Mouse (Mus musculus) fibroblast of lung, adult 2 months (primary cell): ENCODE results near the gene Sult2b1.

Source experiments
- DNase-seq: peaks from one replicate; pipeline ENCODE4 v3.0.0-alpha.2; 2011; ENCODE audit warnings: low read depth

The Sult2b1 gene

GRCm38 (mm10) chr7:45784524-45785372 lies at the start of gene Sult2b1:
Gene Sult2b1, minus strand, starts transcription at chr7:45784669.
- no peak for DNase-seq

GRCm38 (mm10) chr7:45833924-45834323 lies 49.5 kb upstream of the Sult2b1 start:
- no peak for DNase-seq

- no peak for DNase-seq
Observed at GRCm38 (mm10) chr7:45833148-45833790, 48.8 kb upstream of the Sult2b1 start.

- no peak for DNase-seq
Observed at GRCm38 (mm10) chr7:45832428-45832827, 48.0 kb upstream of the Sult2b1 start.

GRCm38 (mm10) chr7:45831128-45831525 lies 46.7 kb upstream of the Sult2b1 start:
- DNase-seq, result no peak

- DNase-seq, result peak; percentile 73
Observed at GRCm38 (mm10) chr7:45830427-45831127, 46.1 kb upstream of the Sult2b1 start, which contains the start of gene Grwd1. Gene Grwd1, minus strand, starts transcription at chr7:45830944.

GRCm38 (mm10) chr7:45826631-45827030 lies 42.2 kb upstream of the Sult2b1 start:
- DNase-seq, result no peak

GRCm38 (mm10) chr7:45824598-45824997 lies 40.1 kb upstream of the Sult2b1 start, which contains the start of gene Kcnj14:
Gene Kcnj14, minus strand, starts transcription at chr7:45824782.
- no peak for DNase-seq

GRCm38 (mm10) chr7:45820913-45821312 lies 36.4 kb upstream of the Sult2b1 start:
- no peak for DNase-seq

GRCm38 (mm10) chr7:45819843-45820242 lies 35.4 kb upstream of the Sult2b1 start:
- DNase-seq, result no peak

- DNase-seq, result no peak
Observed at GRCm38 (mm10) chr7:45815984-45816351, 31.5 kb upstream of the Sult2b1 start.

- no peak for DNase-seq
Observed at GRCm38 (mm10) chr7:45815323-45815983, 31.0 kb upstream of the Sult2b1 start.

- DNase-seq, result no peak
Observed at GRCm38 (mm10) chr7:45814841-45815240, 30.4 kb upstream of the Sult2b1 start.

- peak; percentile 100 for DNase-seq
Observed at GRCm38 (mm10) chr7:45813787-45814779, 29.6 kb upstream of the Sult2b1 start, which contains the start of gene Cyth2. Gene Cyth2, minus strand, starts transcription at chr7:45814581.

GRCm38 (mm10) chr7:45812921-45813320 lies 28.5 kb upstream of the Sult2b1 start:
- DNase-seq, result no peak

- DNase-seq, result no peak
Observed at GRCm38 (mm10) chr7:45809276-45810075, 25.0 kb upstream of the Sult2b1 start.

- no peak for DNase-seq
Observed at GRCm38 (mm10) chr7:45808471-45808870, 24.0 kb upstream of the Sult2b1 start.

GRCm38 (mm10) chr7:45805941-45806340 lies 21.5 kb upstream of the Sult2b1 start:
- no peak for DNase-seq

- peak; percentile 32 for DNase-seq
Observed at GRCm38 (mm10) chr7:45802551-45802950, 18.1 kb upstream of the Sult2b1 start.

GRCm38 (mm10) chr7:45801348-45801747 lies 16.9 kb upstream of the Sult2b1 start:
- DNase-seq, result peak; percentile 80
